Mouse (Mus musculus) heart, postnatal 0 days (tissue): ENCODE results near the gene Adora1. TPM values are rescaled to one million over a fixed set of nuclear protein-coding genes. Genes with fewer than 3 reads are reported as not detected.

Experiments
- ATAC-seq: fragments of 200-750 bp; cut with Nextera tagmentation; 2 replicates; pipeline ENCODE4 v1.8.0; 2017; ENCODE audit warnings: low read depth, moderate number of reproducible peaks, moderate library complexity; ENCODE audit not compliant: insufficient read depth
- DNase-seq: peaks from one replicate; pipeline ENCODE4 v3.0.0-alpha.2; 2016; ENCODE audit warnings: low spot score
- H3K27ac ChIP-seq: fragments of 300-500 bp; sonication (generic); 2 replicates; pipeline ENCODE4 v1.5.1; 2014; ENCODE audit warnings: low read depth, mild to moderate bottlenecking
- H3K27me3 ChIP-seq: fragments of 300-500 bp; sonication (generic); 2 replicates; pipeline ENCODE4 v1.6.1; 2014; ENCODE audit warnings: low read length, mixed read lengths; ENCODE audit not compliant: control insufficient read depth, insufficient read depth
- H3K36me3 ChIP-seq: fragments of 300-500 bp; sonication (generic); replicated peaks from 2 replicates; pipeline ENCODE4 v1.6.1; 2014; ENCODE audit warnings: low read length, mixed read lengths; ENCODE audit not compliant: control insufficient read depth, insufficient read depth
- H3K4me1 ChIP-seq: fragments of 300-500 bp; sonication (generic); 2 replicates; pipeline ENCODE4 v1.6.1; 2014; ENCODE audit warnings: antibody characterized with exemption; ENCODE audit not compliant: control insufficient read depth, insufficient read depth
- H3K4me2 ChIP-seq: fragments of 300-500 bp; sonication (generic); 2 replicates; pipeline ENCODE4 v1.6.1; 2014; ENCODE audit warnings: low read depth, mild to moderate bottlenecking, low read length, moderate library complexity
- H3K4me3 ChIP-seq: fragments of 300-500 bp; sonication (generic); 2 replicates; pipeline ENCODE4 v1.5.1; 2014; ENCODE audit warnings: low read depth, low read length
- H3K9ac ChIP-seq: fragments of 300-500 bp; sonication (generic); replicated peaks from 2 replicates; pipeline ENCODE4 v1.6.1; 2014; ENCODE audit warnings: low read depth, low read length, mixed read lengths
- H3K9me3 ChIP-seq: fragments of 300-500 bp; sonication (generic); replicated peaks from 2 replicates; pipeline ENCODE4 v1.6.1; 2016; ENCODE audit warnings: low read length; ENCODE audit not compliant: control insufficient read depth
- CTCF ChIP-seq: IDR thresholded peaks from 2 replicates; pipeline ENCODE4 v1.5.1; 2016; ENCODE audit warnings: antibody characterized with exemption, control low read depth, low read depth
- EP300 ChIP-seq: IDR thresholded peaks from 2 replicates; pipeline ENCODE4 v1.6.1; 2016; ENCODE audit warnings: antibody characterized with exemption, low read depth
- WGBS: fragments of 180-500 bp; shearing (Covaris S2); extraction: QIAGEN DNeasy Blood & Tissue Kit; methylation state at CpG from one replicate; pipeline ENCODE4 v1.1.7; 2014; 5-methylcytosine and 5-hydroxymethylcytosine counted together
- polyA plus RNA-seq: library from polyadenylated mRNA; unstranded; fragments of >200 nt; fragmentation: Nextera tagmentation; extraction: Ambion mirVana; gene quantifications from 2 replicates; pipeline ENCODE4 v1.2.1, GENCODE M21; 2015
- total RNA-seq: library from RNA; depleted of rRNA; stranded (reverse); fragments of >200 nt; gene quantifications from 2 replicates; pipeline ENCODE4 v1.2.3, GENCODE M21; 2014; ENCODE audit warnings: low replicate concordance

Adora1 gene
- total and polyA plus RNA-seq, 2 experiments from 2014 or later: 12.9 to 29.2 TPM

DNA sequence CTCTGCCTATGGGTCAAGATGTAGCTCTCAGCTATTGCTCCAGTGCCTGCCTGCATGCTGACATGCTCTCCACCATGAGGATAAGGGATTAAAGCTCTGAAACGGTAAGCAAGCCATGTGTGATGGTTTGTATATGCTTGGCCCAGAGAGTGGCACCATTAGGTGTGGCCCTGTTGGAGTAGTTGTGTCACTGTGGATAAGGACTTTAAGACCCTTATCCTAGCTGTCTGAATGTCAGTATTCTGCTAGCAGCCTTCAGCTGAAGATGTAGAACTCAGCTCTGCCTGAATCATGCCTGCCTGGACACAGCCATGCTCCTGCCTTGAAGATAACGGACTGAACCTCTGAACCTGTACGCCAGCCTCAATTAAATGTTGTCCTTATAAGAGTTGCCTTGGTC is 68.7 kb downstream of the Adora1 start:
- WGBS: 93% methylated on average over 3 of the region's 3 CpGs
- no peak overlapping the region for H3K9ac ChIP-seq
- H3K9me3 ChIP-seq: no peaks in the 10 kb centered on the region
- no peak overlapping the region for H3K4me3 ChIP-seq
- H3K4me2 ChIP-seq: no peak overlapping the region
- H3K27ac ChIP-seq: no peak overlapping the region
- no peaks in the 10 kb centered on the region for H3K36me3 ChIP-seq
- DNase-seq (no peak), ATAC-seq (no peak)
- TF ChIP-seq CTCF: no peak
- no peak for TF ChIP-seq EP300
- H3K27me3 ChIP-seq: no peaks in the 10 kb centered on the region
- peaks cover 10% of the 10 kb centered on the region; the same call in 1 of the 2 replicates for H3K4me1 ChIP-seq

GRCm38 (mm10) chr1:134164454-134164853 is 70.8 kb downstream of the Adora1 start:
- no peak overlapping the region for H3K4me2 ChIP-seq
- TF ChIP-seq EP300 (no peak), CTCF (no peak)
- H3K9me3 ChIP-seq: no peaks in the 10 kb centered on the region
- peaks cover 10% of the 10 kb centered on the region; the same call in 1 of the 2 replicates for H3K4me1 ChIP-seq
- no peaks in the 10 kb centered on the region for H3K36me3 ChIP-seq
- no peak overlapping the region for H3K4me3 ChIP-seq
- 63% methylated on average over 4 of the region's 4 CpGs for WGBS
- no peak overlapping the region for H3K9ac ChIP-seq
- H3K27ac ChIP-seq: no peak overlapping the region
- DNase-seq (no peak), ATAC-seq (no peak)
- H3K27me3 ChIP-seq: no peaks in the 10 kb centered on the region

DNA sequence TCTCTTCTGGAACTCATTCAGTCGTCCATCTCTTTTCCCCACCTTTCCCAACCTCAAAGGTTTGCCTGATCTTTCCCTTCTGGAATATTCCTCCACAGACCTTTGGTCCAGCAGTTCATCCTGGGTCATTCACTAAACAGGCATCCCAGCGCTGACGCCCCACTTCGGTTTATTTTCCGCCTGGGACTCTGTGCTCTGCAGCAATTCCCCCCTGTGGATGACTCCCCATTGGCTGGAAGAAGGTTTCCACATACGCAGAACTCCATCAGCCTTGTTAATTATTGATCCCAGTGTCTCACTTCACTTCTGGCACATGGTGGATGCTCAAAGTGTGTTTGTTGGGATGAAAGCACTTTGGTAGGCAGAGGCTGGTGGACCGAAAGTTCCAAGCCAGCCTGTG is 71.8 kb downstream of the Adora1 start:
- WGBS: 93% methylated on average over 7 of the region's 7 CpGs
- ATAC-seq: no peak
- no peak overlapping the region for H3K4me3 ChIP-seq
- no peaks in the 10 kb centered on the region for H3K36me3 ChIP-seq
- H3K9ac ChIP-seq: no peak overlapping the region
- no peak for DNase-seq
- no peaks in the 10 kb centered on the region for H3K27me3 ChIP-seq
- no peak overlapping the region for H3K27ac ChIP-seq
- no peaks in the 10 kb centered on the region for H3K9me3 ChIP-seq
- no peak overlapping the region for H3K4me2 ChIP-seq
- TF ChIP-seq EP300 (no peak), CTCF (no peak)
- H3K4me1 ChIP-seq: peaks cover 10% of the 10 kb centered on the region; the same call in 1 of the 2 replicates

DNA sequence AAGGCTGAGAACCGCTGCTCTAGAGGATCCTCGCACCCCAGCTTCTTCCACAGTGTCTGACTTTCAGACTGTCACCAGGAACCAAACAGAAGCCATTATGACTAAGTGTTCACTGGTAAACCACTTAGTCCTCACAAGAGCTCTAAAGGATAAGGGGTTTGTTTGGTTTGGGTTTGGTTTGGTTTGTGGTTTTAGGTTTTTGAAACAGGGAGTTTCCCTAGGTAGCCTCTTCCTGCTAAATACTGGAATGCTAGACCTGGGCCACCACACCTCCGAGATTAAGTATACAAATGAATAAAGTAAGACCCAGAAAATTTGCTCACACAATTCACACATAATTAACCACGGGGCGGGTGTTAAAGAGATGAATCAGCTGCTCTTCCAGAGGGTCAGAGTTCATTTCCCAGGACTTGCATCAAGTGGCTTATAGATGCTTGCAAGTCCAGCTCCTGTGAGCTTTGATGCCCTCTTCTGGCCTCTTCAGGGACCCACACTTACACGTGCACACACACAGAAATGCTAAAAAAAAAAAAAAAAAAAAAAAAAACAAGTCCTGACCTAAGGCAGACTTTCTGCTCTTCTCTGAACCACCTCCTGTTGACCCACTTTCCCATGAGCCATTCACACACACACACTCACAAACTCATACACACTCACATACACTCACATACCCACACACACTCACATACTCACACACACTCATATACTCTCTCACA is 72.6 kb downstream of the Adora1 start:
- no peak for TF ChIP-seq CTCF
- no peak for TF ChIP-seq EP300
- H3K4me1 ChIP-seq: peaks cover 2% of the 10 kb centered on the region; the same call in 1 of the 2 replicates
- no peak overlapping the region for H3K4me2 ChIP-seq
- no peak for ATAC-seq
- H3K27me3 ChIP-seq: no peaks in the 10 kb centered on the region
- H3K9ac ChIP-seq: no peak overlapping the region
- H3K9me3 ChIP-seq: no peaks in the 10 kb centered on the region
- no peaks in the 10 kb centered on the region for H3K36me3 ChIP-seq
- no peak overlapping the region for H3K27ac ChIP-seq
- no peak for DNase-seq
- 88% methylated on average over 6 of the region's 6 CpGs for WGBS
- no peak overlapping the region for H3K4me3 ChIP-seq

- H3K27ac ChIP-seq: no peak overlapping the region
- ATAC-seq (no peak), DNase-seq (no peak)
- H3K4me2 ChIP-seq: no peak overlapping the region
- no peaks in the 10 kb centered on the region for H3K36me3 ChIP-seq
- no peaks in the 10 kb centered on the region for H3K9me3 ChIP-seq
- H3K4me1 ChIP-seq: no peaks in the 10 kb centered on the region
- TF ChIP-seq CTCF (no peak), EP300 (no peak)
- WGBS: 74% methylated on average over 6 of the region's 6 CpGs
- no peak overlapping the region; the same call in 1 of the 2 replicates for H3K9ac ChIP-seq
- no peak overlapping the region for H3K4me3 ChIP-seq
- H3K27me3 ChIP-seq: no peaks in the 10 kb centered on the region
Observed at GRCm38 (mm10) chr1:134161399-134161798, 73.8 kb downstream of the Adora1 start.

DNA sequence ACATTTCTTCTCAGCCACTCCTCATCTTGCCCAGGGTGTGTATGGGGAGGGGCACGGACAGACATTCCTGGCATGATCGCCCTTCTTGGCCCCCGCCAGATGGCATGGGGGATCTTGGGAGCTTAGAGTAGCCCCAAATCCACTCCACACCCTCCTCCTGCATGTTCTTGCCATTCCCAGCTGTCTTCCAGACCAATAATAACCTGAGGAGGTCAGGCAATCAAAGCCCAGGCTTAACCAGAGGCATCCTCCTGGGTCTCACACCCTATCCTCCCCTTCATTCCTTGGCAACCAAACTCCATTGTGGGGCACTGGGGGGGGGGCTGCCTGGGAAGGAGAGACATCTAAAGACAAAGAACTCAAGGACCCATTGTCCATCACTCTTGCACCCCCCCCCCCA is 74.8 kb downstream of the Adora1 start:
- TF ChIP-seq EP300: no peak
- TF ChIP-seq CTCF: no peak
- Histone ChIP-seq H3K27me3 (no peaks in the 10 kb centered on the region), H3K36me3 (no peaks in the 10 kb centered on the region), H3K4me2 (no peak overlapping the region), H3K4me3 (no peak overlapping the region), H3K9me3 (no peaks in the 10 kb centered on the region), H3K27ac (no peak overlapping the region), H3K4me1 (no peaks in the 10 kb centered on the region), H3K9ac (no peak overlapping the region)
- WGBS: 77% methylated on average over 3 of the region's 3 CpGs
- ATAC-seq: no peak
- DNase-seq: no peak
